Mouse (Mus musculus) ovary, postnatal 14 days (tissue): ENCODE results near the gene Suv39h1.
"Not testable (repeated sequence)": the region's sequence is repeated elsewhere in the genome, so short reads cannot be mapped to it uniquely, and the experiment has no call there.

Experiments used
- DNase-seq: peaks from one replicate; pipeline ENCODE4 v3.0.0; 2022; ENCODE audit warnings: low spot score

Suv39h1 gene

DNA sequence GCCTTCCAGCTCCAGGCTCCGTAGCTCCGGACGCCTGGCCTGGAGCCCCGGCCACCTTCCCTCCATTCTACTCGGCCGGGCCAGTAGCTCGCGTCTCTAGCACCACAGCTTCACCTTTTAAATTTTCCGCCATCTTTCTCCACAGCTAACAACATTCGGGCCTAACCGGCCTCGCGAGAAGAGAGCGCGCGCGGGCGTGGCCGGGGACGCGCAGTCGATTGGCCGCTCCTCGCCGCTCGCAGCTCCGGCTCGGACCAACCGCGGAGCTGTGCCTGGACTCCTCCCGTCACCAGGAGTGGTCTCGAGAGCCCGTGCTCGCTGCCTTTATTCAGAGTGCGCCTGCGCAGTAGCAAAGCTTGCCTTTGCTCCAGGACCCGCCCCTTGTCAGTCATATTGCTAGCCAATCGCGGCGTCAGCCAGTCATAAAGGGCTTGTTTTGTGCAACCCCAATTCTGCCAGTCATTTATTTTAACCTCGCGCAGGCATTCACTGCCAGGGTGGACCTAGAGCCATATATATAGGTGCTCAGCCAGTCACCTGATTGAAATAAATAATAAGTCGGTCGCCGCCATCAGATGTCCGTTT, at the start of gene Suv39h1:
TSS of gene Suv39h1 (minus strand) at position 331 of the 585 bp plus-strand sequence.
- DNase-seq = peak; percentile 73

DNA sequence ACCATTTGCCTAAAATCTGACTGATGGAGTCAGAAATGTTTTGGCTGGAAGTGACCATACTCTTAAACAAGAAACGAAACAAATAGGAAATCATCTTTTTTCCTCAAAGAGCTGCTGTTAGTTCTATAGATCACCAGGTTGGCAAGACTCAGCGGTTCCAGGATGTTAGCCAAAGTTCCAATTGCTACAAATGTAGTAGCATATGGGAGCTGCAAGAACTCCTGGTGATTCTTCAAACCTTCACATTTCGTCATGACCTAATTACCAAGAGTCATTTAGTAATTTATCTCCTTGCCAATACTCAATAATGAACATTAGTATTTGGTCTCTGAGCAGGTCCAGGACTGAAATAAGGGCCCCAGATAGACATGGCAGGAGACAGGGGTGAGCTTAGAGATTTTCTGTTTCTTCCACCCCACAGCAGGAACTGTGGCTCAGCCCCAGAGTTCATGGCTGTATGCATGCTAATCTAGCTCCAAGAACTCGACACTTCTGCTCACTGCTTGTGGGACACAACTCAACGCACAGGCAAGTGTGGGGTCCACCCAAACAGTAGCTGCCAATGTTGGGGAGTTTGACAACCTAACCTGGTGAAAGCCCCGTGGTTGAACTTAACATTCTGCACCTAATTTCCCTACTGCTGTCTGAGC, 49.4 kb upstream of the Suv39h1 start:
- no peak for DNase-seq

GRCm38 (mm10) chrX:8117264-8117663, 42.7 kb upstream of the Suv39h1 start:
- no peak for DNase-seq

GRCm38 (mm10) chrX:8115275-8115674, 40.7 kb upstream of the Suv39h1 start:
- no peak for DNase-seq

DNA sequence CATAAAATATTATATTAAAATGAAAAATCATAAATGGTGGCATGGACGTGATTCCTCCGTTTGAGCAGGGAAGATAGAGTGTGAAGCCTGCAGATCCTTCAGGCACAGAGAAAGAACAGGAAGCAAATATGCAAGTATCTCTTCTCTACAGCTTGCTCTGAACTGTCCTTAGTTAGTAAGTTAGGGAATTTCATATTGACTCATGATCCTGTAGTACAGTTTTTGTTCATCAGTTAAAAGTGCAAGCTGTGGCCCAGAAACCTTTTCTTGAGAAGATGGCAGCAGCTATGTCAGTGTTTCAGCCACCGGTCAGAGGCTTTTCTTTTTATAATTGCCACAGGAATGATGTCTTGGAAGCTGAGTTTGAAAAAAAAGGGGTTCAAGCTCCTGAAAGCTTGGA, 30.5 kb upstream of the Suv39h1 start:
- DNase-seq = no peak

- DNase-seq = no peak
Measured at GRCm38 (mm10) chrX:8102213-8102668, 27.7 kb upstream of the Suv39h1 start.

- peak; percentile 16 for DNase-seq
Measured at GRCm38 (mm10) chrX:8101017-8101416, 26.5 kb upstream of the Suv39h1 start.

DNA sequence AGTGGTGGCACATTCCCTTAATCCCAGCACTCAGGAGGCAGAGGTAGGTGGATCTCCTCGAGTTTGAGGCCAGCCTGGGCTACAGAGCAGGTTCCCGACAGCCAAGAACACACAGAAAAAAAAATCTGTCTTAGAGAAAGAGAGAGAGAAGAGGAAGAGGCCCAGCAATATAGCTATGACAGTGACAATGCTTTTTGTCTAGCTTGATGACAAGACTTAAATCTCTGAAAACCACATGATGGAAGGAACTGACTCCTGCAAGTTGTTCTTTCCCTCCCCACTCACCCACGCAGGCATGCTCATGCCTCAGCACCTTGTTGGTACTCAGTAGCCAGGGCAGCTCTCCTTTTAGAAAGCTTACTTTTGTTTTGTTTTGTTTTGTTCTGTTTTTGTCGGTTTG, 24.9 kb upstream of the Suv39h1 start:
- DNase-seq = no peak

DNA sequence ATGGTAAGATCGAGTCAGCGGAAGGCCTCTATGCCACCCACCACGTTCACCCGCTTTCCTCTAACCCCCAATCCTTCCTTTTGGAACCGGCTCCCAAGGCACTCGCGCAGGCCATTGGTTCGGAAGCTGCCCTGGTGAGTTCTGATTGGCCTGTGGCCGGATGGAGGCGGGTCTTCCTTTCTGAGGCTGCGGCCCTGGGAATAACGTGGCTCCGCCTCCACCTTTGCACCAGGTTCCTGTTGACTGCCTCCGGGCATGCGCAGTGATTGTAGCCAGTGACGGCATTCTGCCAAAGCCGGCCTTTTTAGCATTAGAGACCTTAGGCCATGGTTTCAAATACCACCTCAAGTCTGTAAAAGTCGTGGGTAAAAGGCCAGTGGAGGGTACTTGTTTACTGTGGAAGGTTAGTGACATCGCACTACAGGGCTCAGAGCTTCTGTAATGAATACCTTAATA, 22.3 kb upstream of the Suv39h1 start:
- DNase-seq = peak; percentile 89

GRCm38 (mm10) chrX:8096068-8096786, 21.7 kb upstream of the Suv39h1 start:
- DNase-seq = peak; percentile 80

- DNase-seq = no peak
Measured at GRCm38 (mm10) chrX:8095546-8095945, 21.0 kb upstream of the Suv39h1 start.

- DNase-seq = not testable (repeated sequence)
Measured at GRCm38 (mm10) chrX:8090954-8091347, 16.4 kb upstream of the Suv39h1 start.

GRCm38 (mm10) chrX:8090346-8090953, 15.9 kb upstream of the Suv39h1 start, which contains the start of gene Was:
Was (minus strand) TSS chrX:8090498.
- no peak for DNase-seq

DNA sequence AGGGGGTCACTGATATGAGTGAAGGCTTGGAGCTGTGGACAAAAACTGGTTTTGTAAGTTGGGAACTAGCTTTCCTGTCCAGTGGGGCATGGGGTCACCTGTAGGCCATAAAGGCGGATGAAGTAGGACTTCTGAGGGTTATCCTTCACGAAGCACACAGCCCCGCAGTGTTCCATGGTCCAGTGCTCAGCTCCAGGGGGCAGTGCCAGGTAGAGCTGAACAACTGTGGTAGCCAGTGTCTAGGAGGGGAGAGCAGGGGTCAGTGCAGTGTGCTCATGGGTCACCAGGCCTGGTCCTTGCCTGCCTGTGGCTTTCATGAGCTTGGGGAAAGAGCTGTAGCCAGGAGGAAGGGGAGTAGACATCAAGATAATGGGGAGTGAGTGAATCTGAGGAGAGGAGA, 15.2 kb upstream of the Suv39h1 start:
- DNase-seq = no peak

- DNase-seq = no peak
Measured at GRCm38 (mm10) chrX:8085611-8086010, 11.1 kb upstream of the Suv39h1 start.

DNA sequence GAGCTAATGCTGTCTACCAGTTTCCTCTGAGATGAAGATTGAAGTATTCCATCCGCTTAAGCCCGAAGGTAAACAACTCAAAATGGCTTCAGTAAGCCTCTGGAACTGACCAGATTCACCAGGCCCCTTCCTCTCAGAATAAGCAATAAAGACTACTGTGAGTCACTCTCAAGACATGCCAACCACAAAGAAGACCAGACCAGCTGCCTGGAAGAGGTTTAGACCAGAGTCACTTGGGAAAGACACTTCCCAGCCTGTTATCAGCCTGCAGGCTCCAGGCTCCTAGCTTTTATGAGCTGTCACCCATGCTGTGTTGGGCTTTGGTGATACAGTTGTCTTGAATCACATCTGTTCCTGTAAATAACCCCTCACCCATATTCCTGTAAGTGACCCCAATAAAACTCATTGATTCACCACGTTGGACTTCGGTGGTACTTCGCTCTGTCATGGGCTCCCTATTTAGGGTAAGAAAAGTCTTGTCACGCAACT, 10.3 kb upstream of the Suv39h1 start:
- no peak for DNase-seq

DNA sequence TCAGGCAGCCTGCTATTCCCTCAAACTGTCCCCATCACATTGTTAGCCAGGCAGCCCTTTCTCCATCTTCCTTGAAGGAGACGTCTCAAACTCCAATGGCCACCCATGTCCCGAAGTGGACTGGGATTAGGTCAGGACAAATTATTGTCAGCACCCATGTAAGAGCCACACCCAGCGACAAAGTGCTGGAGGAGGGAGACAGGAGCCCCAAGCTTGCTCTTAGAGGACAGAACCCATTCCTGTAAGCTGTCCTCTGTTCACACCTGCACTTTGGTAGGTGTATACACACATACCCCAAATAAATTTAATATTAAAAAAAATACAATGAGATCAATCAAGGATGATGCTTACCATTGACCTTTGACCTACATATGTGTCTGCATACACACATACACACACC, 544 bp upstream of the Suv39h1 start:
- DNase-seq = no peak

DNA sequence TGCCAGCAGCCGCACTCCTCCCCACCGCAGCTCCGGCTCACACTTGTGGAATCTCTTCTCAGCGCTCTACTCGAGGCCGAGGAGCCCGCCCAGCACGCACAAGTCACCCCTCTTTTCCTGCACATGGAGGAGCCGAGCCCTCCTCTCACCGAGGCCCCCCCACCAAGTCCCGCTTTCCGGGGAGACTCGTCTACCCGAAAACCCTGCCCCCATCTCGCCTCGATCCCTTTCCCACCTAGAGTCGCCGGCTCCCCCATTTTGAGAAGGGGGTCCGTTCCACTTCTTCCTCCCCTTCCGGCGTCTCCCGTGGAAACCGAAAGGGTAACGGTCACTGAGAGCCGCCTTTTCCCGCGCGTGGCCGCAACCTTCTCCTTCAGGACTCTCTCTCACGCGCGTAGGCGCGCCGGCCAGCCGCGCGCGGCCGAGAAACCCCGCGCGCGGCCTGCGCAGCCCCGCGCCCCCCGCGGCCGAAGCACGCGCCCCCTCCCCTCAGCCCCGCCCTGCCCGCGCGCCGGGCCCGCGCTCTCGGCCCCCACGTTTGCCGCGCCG, 605 bp downstream of the Suv39h1 start:
- peak; percentile 2 for DNase-seq

DNA sequence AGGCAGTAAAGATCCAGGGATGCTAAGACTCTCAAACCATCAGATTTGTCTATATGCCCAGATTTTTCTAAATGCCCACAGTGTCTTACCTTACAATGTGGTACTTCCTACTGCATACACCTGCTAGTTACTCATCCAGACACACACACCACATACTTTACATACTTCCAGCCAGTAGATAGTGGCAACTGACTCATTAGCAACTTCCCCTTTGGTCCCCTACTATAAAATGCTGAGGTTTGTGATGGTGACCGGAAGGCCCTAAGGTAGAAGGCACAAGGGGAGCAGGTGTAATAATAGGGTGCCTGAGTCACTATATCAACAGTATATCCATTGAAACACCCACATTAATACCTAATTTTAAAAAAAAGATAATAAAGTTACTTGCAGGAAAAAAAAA, 5.4 kb downstream of the Suv39h1 start:
- DNase-seq = no peak

- not testable (repeated sequence) for DNase-seq
Measured at GRCm38 (mm10) chrX:8051044-8051781, 23.3 kb downstream of the Suv39h1 start.

GRCm38 (mm10) chrX:8033009-8033408, 41.6 kb downstream of the Suv39h1 start:
- no peak for DNase-seq
